Mouse (Mus musculus) spleen, postnatal 36 days (tissue): ENCODE data around the gene Ugt1a10.
A peak's percentile ranks its signal among the peaks of the same experiment; 100 is the strongest.

Source experiments
- DNase-seq, 2 experiments: peaks; one replicate each; pipeline ENCODE4 v3.0.0; 2022; ENCODE audit warnings: low spot score in 2 of 2, mixed read lengths in 1 of 2

The Ugt1a10 gene

GRCm38 (mm10) chr1:88215466-88216380 lies 160.5 kb downstream of the Ugt1a10 start:
- DNase-seq = peak in 1 of 2 experiments; percentile 8

- DNase-seq = no peak
Measured at GRCm38 (mm10) chr1:88216551-88216950, 161.4 kb downstream of the Ugt1a10 start.

GRCm38 (mm10) chr1:88217144-88217543 lies 162.0 kb downstream of the Ugt1a10 start:
- DNase-seq = peak in 1 of 2 experiments; percentile 5

GRCm38 (mm10) chr1:88217576-88217975 lies 162.4 kb downstream of the Ugt1a10 start:
- DNase-seq = peak in 1 of 2 experiments; percentile 5

GRCm38 (mm10) chr1:88218051-88218450 lies 162.9 kb downstream of the Ugt1a10 start:
- peak in 1 of 2 experiments; percentile 11 for DNase-seq

GRCm38 (mm10) chr1:88218591-88218990 lies 163.4 kb downstream of the Ugt1a10 start:
- DNase-seq = peak in 1 of 2 experiments; percentile 6

- peak in 1 of 2 experiments; percentile 9 for DNase-seq
Measured at GRCm38 (mm10) chr1:88219054-88219453, 163.9 kb downstream of the Ugt1a10 start.

GRCm38 (mm10) chr1:88220336-88220735 lies 165.1 kb downstream of the Ugt1a10 start:
- DNase-seq = peak; percentile 10 to 22

GRCm38 (mm10) chr1:88222216-88222615 lies 167.0 kb downstream of the Ugt1a10 start:
- no peak for DNase-seq

- DNase-seq = peak; percentile 4 to 6
Measured at GRCm38 (mm10) chr1:88223011-88223515, 167.9 kb downstream of the Ugt1a10 start.

- DNase-seq = peak; percentile 7 to 11
Measured at GRCm38 (mm10) chr1:88223591-88223990, 168.4 kb downstream of the Ugt1a10 start.

- peak; percentile 28 to 47 for DNase-seq
Measured at GRCm38 (mm10) chr1:88224029-88224776, 169.0 kb downstream of the Ugt1a10 start.

GRCm38 (mm10) chr1:88225301-88225700 lies 170.1 kb downstream of the Ugt1a10 start:
- peak; percentile 0 to 1 for DNase-seq

GRCm38 (mm10) chr1:88225741-88226140 lies 170.6 kb downstream of the Ugt1a10 start:
- DNase-seq = peak; percentile 1

- no peak for DNase-seq
Measured at GRCm38 (mm10) chr1:88226670-88227379, 171.6 kb downstream of the Ugt1a10 start, which contains the start of gene Mroh2a. TSS of gene Mroh2a (plus strand) at chr1:88226986.

GRCm38 (mm10) chr1:88227482-88227881 lies 172.3 kb downstream of the Ugt1a10 start:
- no peak for DNase-seq

- no peak for DNase-seq
Measured at GRCm38 (mm10) chr1:88228121-88228520, 172.9 kb downstream of the Ugt1a10 start.

- DNase-seq = no peak
Measured at GRCm38 (mm10) chr1:88229566-88229965, 174.4 kb downstream of the Ugt1a10 start.

- DNase-seq = no peak
Measured at GRCm38 (mm10) chr1:88229986-88230385, 174.8 kb downstream of the Ugt1a10 start.

GRCm38 (mm10) chr1:88230421-88230820 lies 175.2 kb downstream of the Ugt1a10 start:
- no peak for DNase-seq
